Mouse (Mus musculus) lung, postnatal 10 days (tissue): ENCODE measurements around the gene Kdm8.
A peak's percentile ranks its signal among the peaks of the same experiment; 100 is the strongest.
"Not testable (repeated sequence)": the region's sequence is repeated elsewhere in the genome, so short reads cannot be mapped to it uniquely, and the experiment has no call there.

Experiments
- DNase-seq: peaks from one replicate; pipeline ENCODE4 v3.0.0; 2021

Kdm8 gene

GRCm38 (mm10) chr7:125444464-125445401 is at the start of gene Kdm8:
Gene Kdm8, plus strand, starts transcription at chr7:125444676.
- peak; percentile 97 for DNase-seq

GRCm38 (mm10) chr7:125398116-125398515 is 46.4 kb upstream of the Kdm8 start:
- peak; percentile 43 for DNase-seq

- DNase-seq: peak; percentile 56
These were observed 45.8 kb upstream of the Kdm8 start for GRCm38 (mm10) chr7:125398687-125399086.

- DNase-seq: peak; percentile 16
These were observed 37.3 kb upstream of the Kdm8 start for GRCm38 (mm10) chr7:125407136-125407535.

GRCm38 (mm10) chr7:125415087-125415486 is 29.4 kb upstream of the Kdm8 start:
- no peak for DNase-seq

- no peak for DNase-seq
These were observed 28.7 kb upstream of the Kdm8 start for GRCm38 (mm10) chr7:125415776-125416175.

GRCm38 (mm10) chr7:125416762-125417161 is 27.7 kb upstream of the Kdm8 start:
- DNase-seq: no peak

- DNase-seq: peak; percentile 37
These were observed 26.1 kb upstream of the Kdm8 start for GRCm38 (mm10) chr7:125418413-125418812.

GRCm38 (mm10) chr7:125420190-125420589 is 24.3 kb upstream of the Kdm8 start:
- peak; percentile 61 for DNase-seq

GRCm38 (mm10) chr7:125421911-125422310 is 22.6 kb upstream of the Kdm8 start:
- no peak for DNase-seq

GRCm38 (mm10) chr7:125423056-125423455 is 21.4 kb upstream of the Kdm8 start:
- DNase-seq: no peak

- DNase-seq: peak; percentile 42
These were observed 16.9 kb upstream of the Kdm8 start for GRCm38 (mm10) chr7:125427492-125428090.

GRCm38 (mm10) chr7:125428381-125428780 is 16.1 kb upstream of the Kdm8 start:
- no peak for DNase-seq

- DNase-seq: not testable (repeated sequence)
These were observed 15.5 kb upstream of the Kdm8 start for GRCm38 (mm10) chr7:125428816-125429500.

GRCm38 (mm10) chr7:125430170-125430842 is 14.2 kb upstream of the Kdm8 start:
- peak; percentile 19 for DNase-seq

- DNase-seq: no peak
These were observed 10.6 kb upstream of the Kdm8 start for GRCm38 (mm10) chr7:125433874-125434273.

GRCm38 (mm10) chr7:125434666-125435290 is 9.7 kb upstream of the Kdm8 start:
- peak; percentile 43 for DNase-seq

- no peak for DNase-seq
These were observed 2.2 kb upstream of the Kdm8 start for GRCm38 (mm10) chr7:125442323-125442722.

- no peak for DNase-seq
These were observed 406 bp upstream of the Kdm8 start for GRCm38 (mm10) chr7:125444076-125444463.

GRCm38 (mm10) chr7:125450678-125451077 is 6.2 kb downstream of the Kdm8 start:
- DNase-seq: peak; percentile 70

GRCm38 (mm10) chr7:125451078-125451477 is 6.6 kb downstream of the Kdm8 start:
- no peak for DNase-seq

- DNase-seq: no peak
These were observed 9.2 kb downstream of the Kdm8 start for GRCm38 (mm10) chr7:125453671-125454070.
